Mouse (Mus musculus) G1E (cell line): ENCODE results near the gene Prima1. TPM values are rescaled to one million over a fixed set of nuclear protein-coding genes. Genes with fewer than 3 reads are reported as not detected.

Experiments used
- ATAC-seq: 2 replicates; pipeline ENCODE4 v1.8.0; 2016; ENCODE audit warnings: mild to moderate bottlenecking; ENCODE audit not compliant: insufficient number of reproducible peaks, poor library complexity, low FRiP score, severe bottlenecking; ENCODE audit errors: extremely low read depth
- DNase-seq: peaks from one replicate; pipeline ENCODE4 v3.0.0; 2012; ENCODE audit warnings: low spot score
- H3K27me3 ChIP-seq: 2 replicates; pipeline ENCODE4 v1.6.1; 2012; ENCODE audit warnings: mild to moderate bottlenecking, low read length, inconsistent platforms; ENCODE audit not compliant: insufficient read depth
- H3K36me3 ChIP-seq: replicated peaks from 2 replicates; pipeline ENCODE3; 2012; ENCODE audit warnings: mild to moderate bottlenecking, inconsistent platforms
- H3K4me1 ChIP-seq: 2 replicates; pipeline ENCODE4 v1.6.1; 2012; ENCODE audit warnings: low read depth, low read length, inconsistent platforms, mixed read lengths; ENCODE audit not compliant: insufficient read depth
- H3K4me3 ChIP-seq: 2 replicates; pipeline ENCODE4 v1.5.1; 2012; ENCODE audit warnings: low read depth, mild to moderate bottlenecking, inconsistent platforms, low read length, moderate library complexity, mixed read lengths
- H3K9me3 ChIP-seq: replicated peaks from 2 replicates; pipeline ENCODE4 v1.6.1; 2012; ENCODE audit warnings: inconsistent platforms
- CTCF ChIP-seq: IDR thresholded peaks from 2 replicates; pipeline ENCODE4 v1.5.1; 2012; ENCODE audit warnings: low read depth, low read length, inconsistent platforms, mixed read lengths
- GATA1 ChIP-seq: IDR thresholded peaks from 2 replicates; pipeline ENCODE4 v1.6.1; 2012; ENCODE audit warnings: borderline replicate concordance, low read length, inconsistent platforms, mixed read lengths
- GATA2 ChIP-seq: IDR thresholded peaks from 2 replicates; pipeline ENCODE4 v1.6.1; 2012; ENCODE audit warnings: low read depth, low read length, inconsistent platforms, borderline replicate concordance
- POLR2AphosphoS5 ChIP-seq: IDR thresholded peaks from 2 replicates; pipeline ENCODE4 v1.6.1; 2012; ENCODE audit warnings: low read depth, low read length, inconsistent platforms; ENCODE audit not compliant: insufficient replicate concordance
- TAL1 ChIP-seq: conservative IDR thresholded peaks from 2 replicates; pipeline ENCODE4 v1.6.1; 2012; ENCODE audit warnings: low read depth, low read length, inconsistent platforms, mixed read lengths
- polyA plus RNA-seq: library from polyadenylated mRNA; stranded (reverse); fragments of >175 nt; gene quantifications from 2 replicates; pipeline ENCODE4 v1.2.3, GENCODE M21; 2012
- total RNA-seq, 2 experiments: library from RNA; stranded (forward) in 1 of 2; stranded (reverse) in 1 of 2; fragments of 200-1000 nt in 1 of 2; fragments of >200 nt in 1 of 2; fragmentation: Nextera tagmentation in 1 of 2; gene quantifications; 2 replicates each; pipeline ENCODE4 v1.2.3; 2014 to 2017

Gene Prima1
- total and polyA plus RNA-seq, 3 experiments = not detected

DNA sequence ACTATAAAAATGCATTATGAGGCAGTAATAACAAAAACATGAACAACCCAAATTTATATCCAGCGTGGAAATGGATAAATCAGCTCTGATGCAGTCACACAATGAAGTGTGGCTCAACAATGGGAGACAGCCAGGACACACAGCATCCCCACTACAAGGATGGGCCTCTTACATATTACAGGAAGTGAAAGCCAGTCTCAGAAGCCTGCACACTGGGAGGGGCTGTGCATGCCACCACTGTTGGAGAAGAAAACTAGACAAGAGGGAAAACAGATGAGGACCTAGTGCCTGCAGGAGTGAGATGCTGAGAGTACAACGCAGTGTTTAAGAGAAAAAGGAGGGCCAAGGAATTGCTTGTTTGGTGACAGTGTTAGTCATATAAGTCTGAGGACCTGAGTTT is 31.8 kb upstream of the Prima1 start:
- ATAC-seq = no peak
- DNase-seq = no peak

DNA sequence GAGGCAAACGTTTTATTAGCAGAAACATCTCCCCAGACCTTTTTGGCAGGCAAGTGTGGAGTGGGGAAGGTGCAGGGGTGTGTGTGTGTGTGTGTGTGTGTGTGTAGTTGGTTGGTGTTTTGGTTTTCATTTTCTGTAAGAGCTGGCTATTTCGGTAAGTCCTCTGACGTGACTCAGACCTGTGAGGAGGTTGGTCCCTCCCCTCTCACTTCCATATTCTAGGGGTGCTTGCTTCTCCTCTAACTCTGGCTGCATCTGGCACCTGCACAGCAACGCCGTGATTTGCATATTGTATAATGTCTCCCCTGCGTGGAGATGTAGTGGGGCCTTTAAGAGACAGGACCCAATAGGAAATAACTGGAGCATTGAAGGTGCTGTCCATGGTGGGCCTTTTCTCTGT is 31.1 kb upstream of the Prima1 start:
- TF ChIP-seq GATA1 (no peak), CTCF (no peak), TAL1 (no peak), POLR2AphosphoS5 (no peak), GATA2 (no peak)
- no peak for ATAC-seq
- Histone ChIP-seq H3K36me3 (no peaks in the 10 kb centered on the region), H3K9me3 (peaks cover 70% of the 10 kb centered on the region), H3K27me3 (no peaks in the 10 kb centered on the region), H3K4me3 (no peak overlapping the region), H3K4me1 (no peaks in the 10 kb centered on the region)
- no peak for DNase-seq

More for the DNA sequence above, 31.8 kb upstream of the Prima1 start:
- no peak for TF ChIP-seq POLR2AphosphoS5
- no peak for TF ChIP-seq CTCF
- no peak for TF ChIP-seq TAL1
- TF ChIP-seq GATA2 = no peak
- no peak for TF ChIP-seq GATA1
- H3K4me3 ChIP-seq = no peak overlapping the region
- peaks cover 66% of the 10 kb centered on the region for H3K9me3 ChIP-seq
- no peaks in the 10 kb centered on the region for H3K4me1 ChIP-seq
- no peaks in the 10 kb centered on the region for H3K36me3 ChIP-seq
- no peaks in the 10 kb centered on the region for H3K27me3 ChIP-seq

DNA sequence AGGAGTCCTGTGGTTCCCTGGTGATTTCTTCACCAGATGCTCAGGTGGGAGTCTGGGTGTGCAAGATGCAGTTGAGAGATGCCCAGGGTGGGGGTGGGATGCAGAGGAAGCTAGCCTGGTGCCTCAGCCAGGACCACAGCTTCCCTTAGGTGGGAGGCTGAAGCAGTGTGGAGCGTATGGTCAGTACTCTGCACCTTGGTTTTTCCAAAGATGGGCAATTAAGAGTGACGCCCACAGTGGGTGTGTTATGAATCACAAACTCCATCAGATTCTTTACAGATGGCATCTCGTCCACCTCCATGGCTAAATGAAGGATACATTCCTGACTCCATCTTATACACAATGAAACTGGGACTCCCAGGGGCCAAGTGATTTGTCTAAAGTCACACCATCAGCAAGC is 30.2 kb upstream of the Prima1 start:
- Histone ChIP-seq H3K4me3 (no peak overlapping the region), H3K36me3 (no peaks in the 10 kb centered on the region), H3K4me1 (no peaks in the 10 kb centered on the region), H3K9me3 (peaks cover 74% of the 10 kb centered on the region), H3K27me3 (no peaks in the 10 kb centered on the region)
- ATAC-seq (no peak), DNase-seq (no peak)
- TF ChIP-seq CTCF = no peak
- no peak for TF ChIP-seq GATA1
- no peak for TF ChIP-seq POLR2AphosphoS5
- no peak for TF ChIP-seq GATA2
- TF ChIP-seq TAL1 = no peak

DNA sequence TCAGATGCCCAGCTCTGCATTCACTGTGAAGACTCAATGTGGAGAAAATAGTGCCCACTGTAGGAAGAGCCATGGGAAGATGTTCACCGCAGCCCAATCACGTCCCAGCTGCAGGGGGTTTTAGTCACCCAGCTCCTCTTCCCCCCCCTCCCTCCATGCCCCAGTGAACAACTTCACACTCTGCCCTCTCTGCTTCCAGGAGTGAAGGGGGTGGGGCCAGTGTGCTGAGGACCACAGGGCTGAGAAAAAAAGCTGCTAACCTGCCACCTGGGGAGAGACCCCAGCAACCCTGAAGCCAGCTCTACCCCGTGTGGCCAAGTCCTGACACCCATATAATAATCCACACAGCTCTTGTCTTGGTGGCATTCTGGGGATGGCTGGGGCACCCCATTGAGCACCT is 24.7 kb upstream of the Prima1 start:
- DNase-seq = no peak
- peaks cover 68% of the 10 kb centered on the region for H3K9me3 ChIP-seq
- H3K4me3 ChIP-seq = no peak overlapping the region
- no peaks in the 10 kb centered on the region for H3K36me3 ChIP-seq
- H3K4me1 ChIP-seq = no peaks in the 10 kb centered on the region
- TF ChIP-seq GATA1 = no peak
- no peak for TF ChIP-seq TAL1
- TF ChIP-seq GATA2 = no peak
- TF ChIP-seq CTCF = no peak
- no peak for TF ChIP-seq POLR2AphosphoS5
- no peaks in the 10 kb centered on the region for H3K27me3 ChIP-seq
- no peak for ATAC-seq

DNA sequence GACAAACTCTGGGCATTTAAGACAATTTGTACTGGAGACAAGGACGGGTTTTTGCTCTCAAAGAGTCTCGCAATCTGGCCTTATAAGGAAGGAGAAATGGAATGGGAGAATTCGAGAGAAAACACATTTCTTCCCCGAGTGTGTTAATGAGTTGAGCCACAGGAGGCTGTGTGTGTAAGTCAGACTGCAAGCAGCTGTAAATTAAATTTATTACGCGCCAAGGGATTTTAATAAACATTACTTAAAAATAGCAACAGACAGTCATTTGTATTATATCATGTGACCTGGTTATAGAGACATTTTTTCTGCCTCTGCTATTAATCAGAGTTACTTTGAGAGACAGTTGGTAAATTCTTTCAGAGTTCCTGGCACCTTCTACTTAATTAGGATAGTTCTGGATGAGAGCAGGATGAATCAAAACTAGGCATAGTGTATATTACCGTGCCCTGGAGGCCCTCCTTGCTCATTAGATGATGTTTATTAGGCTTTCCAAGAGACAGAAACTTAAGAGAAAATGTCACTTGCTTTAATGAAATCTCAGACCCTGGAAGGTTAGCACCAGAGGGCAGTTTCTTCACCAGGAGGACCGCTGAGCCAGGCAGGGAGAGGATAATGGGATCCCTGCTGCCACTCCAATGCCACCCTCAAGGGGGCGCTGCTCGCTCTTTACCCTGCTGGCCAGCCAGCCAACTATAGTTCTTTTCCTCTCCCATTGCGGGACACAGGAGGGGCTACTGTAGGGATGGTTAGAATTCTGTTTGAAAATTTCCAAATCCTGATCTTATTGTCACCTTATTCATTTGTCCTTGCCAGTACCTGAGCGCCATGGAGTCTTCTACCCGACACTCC is 20.3 kb upstream of the Prima1 start:
- DNase-seq (no peak), ATAC-seq (no peak)

DNA sequence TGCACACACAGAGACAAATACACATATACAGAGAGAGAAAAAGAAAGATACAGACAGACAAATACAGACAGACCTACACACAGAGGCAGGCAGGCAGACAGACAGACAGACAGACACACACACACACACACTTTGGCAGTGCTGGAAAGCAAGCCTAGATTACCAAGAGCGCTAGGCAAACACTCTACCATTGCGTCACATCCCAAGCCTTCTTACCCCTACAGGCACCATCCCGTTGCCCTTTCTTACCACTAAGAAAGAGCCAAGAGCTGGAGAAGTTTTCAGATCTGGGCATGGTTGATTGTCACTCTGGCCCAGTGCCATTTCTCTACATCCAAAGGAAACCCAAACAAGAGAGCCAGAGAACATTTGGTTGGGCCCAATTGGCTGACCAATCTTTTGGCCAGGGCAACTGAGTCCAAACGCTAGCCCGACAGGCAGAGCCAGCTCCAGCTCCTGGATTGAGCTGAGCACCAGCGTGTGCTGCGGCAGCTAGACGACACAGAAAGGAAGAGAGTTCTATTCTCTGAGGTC is 11.0 kb upstream of the Prima1 start:
- Histone ChIP-seq H3K36me3 (no peaks in the 10 kb centered on the region), H3K9me3 (peaks cover 71% of the 10 kb centered on the region), H3K4me1 (no peaks in the 10 kb centered on the region), H3K27me3 (no peaks in the 10 kb centered on the region), H3K4me3 (no peak overlapping the region)
- DNase-seq = no peak
- no peak for TF ChIP-seq GATA2
- TF ChIP-seq CTCF = no peak
- no peak for TF ChIP-seq TAL1
- TF ChIP-seq GATA1 = no peak
- no peak for TF ChIP-seq POLR2AphosphoS5
- ATAC-seq = no peak

More for the DNA sequence above, 20.3 kb upstream of the Prima1 start:
- Histone ChIP-seq H3K9me3 (peaks cover 54% of the 10 kb centered on the region), H3K36me3 (no peaks in the 10 kb centered on the region), H3K27me3 (no peaks in the 10 kb centered on the region), H3K4me3 (no peak overlapping the region), H3K4me1 (no peaks in the 10 kb centered on the region)
- TF ChIP-seq TAL1 (no peak), GATA2 (no peak), GATA1 (no peak), POLR2AphosphoS5 (no peak), CTCF (no peak)
